Mouse (Mus musculus): Measurements from ENCODE around the gene Jpt1. TPM values are rescaled to one million over a fixed set of nuclear protein-coding genes. Genes with fewer than 3 reads are reported as not detected.
"Not testable (repeated sequence)": the region's sequence is repeated elsewhere in the genome, so short reads cannot be mapped to it uniquely, and the experiment has no call there.

The Jpt1 gene
- total and polyA plus RNA-seq, 3 experiments: 294 to 479 (median 439) TPM

DNA sequence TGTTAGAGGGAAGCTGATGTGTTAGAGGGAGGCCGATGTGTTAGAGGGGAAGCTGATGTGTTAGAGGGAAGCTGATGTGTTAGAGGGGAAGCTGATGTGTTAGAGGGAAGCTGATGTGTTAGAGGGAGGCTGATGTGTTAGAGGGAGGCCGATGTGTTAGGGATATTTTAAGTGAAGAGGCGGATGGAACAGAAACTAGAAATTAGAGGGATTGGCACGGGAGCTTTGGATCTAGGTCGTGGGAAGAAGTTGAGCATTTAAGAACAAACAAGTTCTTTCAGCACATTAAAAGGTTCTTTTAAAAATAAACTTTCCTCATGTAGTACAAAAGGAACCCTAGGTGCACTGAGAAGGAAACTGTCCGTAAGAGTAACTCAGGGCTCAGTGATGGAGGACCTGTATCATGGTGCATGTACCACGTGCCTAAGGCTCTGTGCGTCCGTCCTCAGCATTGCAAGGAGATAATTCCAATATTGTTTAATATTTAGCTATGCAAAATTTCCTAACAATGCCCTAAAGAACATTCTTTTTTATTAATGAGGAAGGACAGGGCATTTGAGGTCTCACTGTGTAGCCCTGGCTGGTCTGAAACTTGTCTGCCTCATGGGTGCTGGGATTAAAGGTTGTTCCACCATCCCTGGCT is 35.8 kb downstream of the Jpt1 start:
- TF ChIP-seq TCF12 (IDR thresholded peaks at IDR 0.05; ENCODE audit: low read depth, low read length) (no peak), SIN3A (IDR thresholded peaks at IDR 0.05; ENCODE audit: low read length) (no peak; the same call in 1 of the 2 replicates), JUN (IDR thresholded peaks at IDR 0.05; ENCODE audit: insufficient read depth, low read depth, low read length) (no peak), USF1 (IDR thresholded peaks at IDR 0.05; ENCODE audit: low read depth, low read length) (peak; percentile 40), ETS1 (conservative IDR thresholded peaks at IDR 0.05; ENCODE audit: low read depth, low read length) (no peak), HCFC1 (IDR thresholded peaks at IDR 0.05; ENCODE audit: low read depth, low read length) (no peak), MYC (IDR thresholded peaks at IDR 0.05; ENCODE audit: low read depth, low read length) (peak; percentile 91), MAX (IDR thresholded peaks at IDR 0.05; ENCODE audit: low read length) (peak; percentile 82), NRF1 (IDR thresholded peaks at IDR 0.05; ENCODE audit: low read depth, low read length) (no peak), POLR2AphosphoS2 (IDR thresholded peaks at IDR 0.05; ENCODE audit: low read depth, low read length) (no peak), USF2 (conservative IDR thresholded peaks at IDR 0.05; ENCODE audit: low read depth, low read length) (peak; percentile 50), EP300 (IDR thresholded peaks at IDR 0.05; ENCODE audit: low read length) (no peak), MXI1 (IDR thresholded peaks at IDR 0.05; ENCODE audit: low read depth, low read length) (peak; percentile 35; the same call in 1 of the 2 replicates), CTCF (conservative IDR thresholded peaks at IDR 0.05 in 1 of 2, IDR thresholded peaks at IDR 0.05 in 1 of 2; ENCODE audit: low read depth in 2 of 2, low read length in 2 of 2) (no peak)
- no peaks in the 10 kb centered on the region for H3K27me3 ChIP-seq (replicated peaks)
- H3K4me2 ChIP-seq (ENCODE audit: insufficient read depth, low read depth, poor library complexity, severe bottlenecking): peak overlapping the region; percentile 71
- peaks cover 2 to 36% of the 10 kb centered on the region in 2 experiments; a peak in 3 of 4 replicates for H3K4me1 ChIP-seq (ENCODE audit: control insufficient read depth in 1 of 2, insufficient read depth in 2 of 2)
- peaks cover 32% of the 10 kb centered on the region for H3K79me2 ChIP-seq (replicated peaks; ENCODE audit: control insufficient read depth, extremely low read depth, insufficient read depth, poor library complexity, severe bottlenecking)
- peaks cover 13 to 42% of the 10 kb centered on the region in 2 experiments for H3K36me3 ChIP-seq (replicated peaks in 1 of 2; ENCODE audit: control insufficient read depth in 1 of 2, insufficient read depth in 1 of 2, low read length in 1 of 2)
- dilution Hi-C loops (cut with MboI; ENCODE audit: extremely low pct_ligation_motif_present, extremely low pct_unique_long_range_greater_than_20kb, low sequenced_read_pairs) (no loop called here), in situ Hi-C loops (cut with MboI; ENCODE audit: low pct_ligation_motif_present, low pct_unique_long_range_greater_than_20kb, low sequenced_read_pairs) (loop anchor here (10.0 kb wide), 2 partner anchors 64 to 264 kb away; partner anchors contain the start of gene Atp5h)
- H3K9ac ChIP-seq (ENCODE audit: insufficient read depth, low read depth): peak overlapping the region; percentile 68
- H3K9me3 ChIP-seq (replicated peaks; ENCODE audit: low read length): no peaks in the 10 kb centered on the region
- H3K4me3 ChIP-seq (replicated peaks in 1 of 3; ENCODE audit: low read depth in 2 of 3, low read length in 2 of 3, poor library complexity in 1 of 3): peak overlapping the region; percentile 46 to 80 (median 54)
- peak; percentile 24 for DNase-seq (ENCODE audit: extremely low read depth)
- H3K27ac ChIP-seq (ENCODE audit: insufficient read depth, low read depth): peak overlapping the region; percentile 93

DNA sequence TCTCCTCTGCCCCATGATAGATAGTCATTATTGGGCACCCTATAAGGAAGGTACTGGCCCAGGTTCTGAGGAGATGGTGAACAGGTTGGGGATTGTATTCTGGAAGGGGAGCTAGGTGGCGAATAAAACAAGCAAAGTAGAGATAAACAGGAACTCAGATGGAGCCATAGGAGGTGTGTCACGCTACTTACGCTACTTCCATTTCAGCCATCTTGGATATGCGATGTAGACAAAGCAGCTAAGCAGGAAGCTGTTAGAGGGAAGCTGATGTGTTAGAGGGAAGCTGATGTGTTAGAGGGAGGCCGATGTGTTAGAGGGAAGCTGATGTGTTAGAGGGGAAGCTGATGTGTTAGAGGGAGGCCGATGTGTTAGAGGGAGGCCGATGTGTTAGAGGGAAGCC is 36.8 kb downstream of the Jpt1 start:
- H3K36me3 ChIP-seq (replicated peaks in 1 of 2; ENCODE audit: control insufficient read depth in 1 of 2, insufficient read depth in 1 of 2, low read length in 1 of 2): peaks cover 13 to 32% of the 10 kb centered on the region in 2 experiments
- peak; percentile 67 for TF ChIP-seq SIN3A (IDR thresholded peaks at IDR 0.05; ENCODE audit: low read length)
- peak; percentile 57 for TF ChIP-seq HCFC1 (IDR thresholded peaks at IDR 0.05; ENCODE audit: low read depth, low read length)
- peak; percentile 50; the same call in 1 of the 2 replicates for TF ChIP-seq ELF1 (IDR thresholded peaks at IDR 0.05; ENCODE audit: low read depth, low read length)
- peak; percentile 52; the same call in 1 of the 2 replicates for TF ChIP-seq TCF12 (IDR thresholded peaks at IDR 0.05; ENCODE audit: low read depth, low read length)
- peak; percentile 63 for TF ChIP-seq POLR2A (IDR thresholded peaks at IDR 0.05; ENCODE audit: low read depth, low read length)
- TF ChIP-seq TBP (conservative IDR thresholded peaks at IDR 0.05; ENCODE audit: low read depth, low read length): peak; percentile 78
- peak; percentile 43; the same call in 1 of the 2 replicates for TF ChIP-seq NRF1 (IDR thresholded peaks at IDR 0.05; ENCODE audit: low read depth, low read length)
- 0 out of 2 replicates have a peak, but pooled peaks have one; percentile 23 for TF ChIP-seq CHD1 (IDR thresholded peaks at IDR 0.05; ENCODE audit: low read depth, low read length)
- peak; percentile 70 for TF ChIP-seq NELFE (IDR thresholded peaks at IDR 0.05; ENCODE audit: low read depth, low read length)
- dilution Hi-C loops (cut with MboI; ENCODE audit: extremely low pct_ligation_motif_present, extremely low pct_unique_long_range_greater_than_20kb, low sequenced_read_pairs); H3K27me3 ChIP-seq (replicated peaks); H3K9me3 ChIP-seq (replicated peaks; ENCODE audit: low read length): not testable (repeated sequence)
- peak overlapping the region; percentile 68 for H3K9ac ChIP-seq (ENCODE audit: insufficient read depth, low read depth)
- H3K4me3 ChIP-seq (replicated peaks in 1 of 3; ENCODE audit: low read depth in 2 of 3, low read length in 2 of 3, poor library complexity in 1 of 3): peak overlapping the region; percentile 80 to 93 (median 84)
- in situ Hi-C loops (cut with MboI; ENCODE audit: low pct_ligation_motif_present, low pct_unique_long_range_greater_than_20kb, low sequenced_read_pairs): loop anchor here (10.0 kb wide), 2 partner anchors 63 to 263 kb away; partner anchors contain the start of gene Atp5h
- H3K4me2 ChIP-seq (ENCODE audit: insufficient read depth, low read depth, poor library complexity, severe bottlenecking): peak overlapping the region; percentile 91
- peak; percentile 74 for DNase-seq (ENCODE audit: extremely low read depth)
- peak overlapping the region; percentile 93 for H3K27ac ChIP-seq (ENCODE audit: insufficient read depth, low read depth)
- peaks cover 32% of the 10 kb centered on the region for H3K79me2 ChIP-seq (replicated peaks; ENCODE audit: control insufficient read depth, extremely low read depth, insufficient read depth, poor library complexity, severe bottlenecking)
- peaks cover 6 to 46% of the 10 kb centered on the region in 2 experiments for H3K4me1 ChIP-seq (ENCODE audit: control insufficient read depth in 1 of 2, insufficient read depth in 2 of 2)
